Mouse (Mus musculus): Measurements from ENCODE around the gene Mmgt2. TPM values are rescaled to one million over a fixed set of nuclear protein-coding genes. Genes with fewer than 3 reads are reported as not detected.
A peak's percentile ranks its signal among the peaks of the same experiment; 100 is the strongest.

The Mmgt2 gene
- polyA plus RNA-seq, 1 experiment from 2014 or later = 61.9 TPM

DNA sequence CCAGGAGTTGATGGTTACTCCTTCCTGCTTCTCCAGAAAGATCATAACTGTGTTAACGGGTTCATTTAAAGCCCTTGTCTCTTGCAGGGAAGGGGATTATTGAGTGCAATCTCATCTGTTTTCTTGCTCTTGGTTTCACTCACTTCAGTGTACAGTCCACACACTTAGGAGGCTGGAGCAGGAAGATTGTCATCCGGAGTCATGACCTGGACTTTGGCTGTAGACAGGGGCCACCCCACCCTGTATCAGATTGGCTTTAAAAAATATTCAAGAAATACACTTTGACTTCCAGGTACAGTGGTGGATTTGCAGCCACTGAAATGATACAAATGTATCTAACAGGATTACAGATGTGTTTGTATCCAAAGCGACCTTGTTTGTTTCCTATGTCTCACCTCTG, 43.1 kb downstream of the Mmgt2 start:
- H3K4me1 ChIP-seq = no peaks in the 10 kb centered on the region
- H3K27me3 ChIP-seq = no peaks in the 10 kb centered on the region
- H3K9ac ChIP-seq = no peak overlapping the region
- no peaks in the 10 kb centered on the region for H3K36me3 ChIP-seq
- no peak overlapping the region for H3K4me3 ChIP-seq
- no peak for ATAC-seq (ENCODE audit: insufficient number of reproducible peaks, low FRiP score, low TSS enrichment, low read depth)
- no peak overlapping the region for H3K27ac ChIP-seq
- H3K9me3 ChIP-seq = no peaks in the 10 kb centered on the region
- WGBS = 82% methylated on average over 3 of the region's 3 CpGs
- H3K4me2 ChIP-seq = no peak overlapping the region

DNA sequence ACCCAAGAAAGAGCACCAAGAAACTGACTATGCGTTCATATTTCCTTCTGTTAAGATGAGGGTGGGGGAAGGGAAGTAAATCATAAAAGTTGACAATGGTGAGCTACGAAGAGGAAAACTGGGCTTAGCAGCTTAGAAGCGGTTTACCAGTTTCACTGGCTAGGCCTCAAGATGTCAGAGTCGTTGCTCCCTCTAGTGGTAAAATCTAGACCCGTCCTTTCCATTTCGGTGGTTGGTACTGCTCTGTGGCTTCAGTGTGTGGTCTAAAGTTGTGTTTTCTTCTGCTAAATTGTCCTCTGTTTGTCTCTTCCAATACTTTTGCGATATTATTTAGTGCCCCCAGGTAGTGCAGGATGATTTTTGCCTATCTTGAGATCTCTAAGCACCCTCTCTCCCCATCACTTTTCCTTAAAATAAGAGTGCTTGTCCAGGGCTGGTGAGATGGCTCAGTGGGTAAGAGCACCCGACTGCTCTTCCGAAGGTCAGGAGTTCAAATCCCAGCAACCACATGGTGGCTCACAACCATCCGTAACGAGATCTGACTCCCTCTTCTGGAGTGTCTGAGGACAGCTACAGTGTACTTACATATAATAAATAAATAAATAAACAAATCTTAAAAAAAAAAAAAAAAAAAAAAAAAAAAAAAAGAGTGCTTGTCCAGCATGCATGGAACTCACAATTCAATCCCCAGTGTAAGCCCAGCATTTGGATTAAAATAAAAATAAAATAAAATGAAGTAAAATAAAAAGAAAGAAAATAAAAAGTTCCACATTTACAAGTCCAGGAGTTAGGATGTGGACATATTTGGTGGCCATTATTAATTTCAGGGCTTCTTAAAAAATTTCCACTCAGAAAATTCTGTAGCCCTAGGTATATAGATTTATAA, 45.1 kb downstream of the Mmgt2 start:
- 21% methylated on average over 11 of the region's 11 CpGs for WGBS
- ATAC-seq (ENCODE audit: insufficient number of reproducible peaks, low FRiP score, low TSS enrichment, low read depth) = 0 out of 2 replicates have a peak, but pooled peaks have one; percentile 61
- H3K4me3 ChIP-seq = no peak overlapping the region

DNA sequence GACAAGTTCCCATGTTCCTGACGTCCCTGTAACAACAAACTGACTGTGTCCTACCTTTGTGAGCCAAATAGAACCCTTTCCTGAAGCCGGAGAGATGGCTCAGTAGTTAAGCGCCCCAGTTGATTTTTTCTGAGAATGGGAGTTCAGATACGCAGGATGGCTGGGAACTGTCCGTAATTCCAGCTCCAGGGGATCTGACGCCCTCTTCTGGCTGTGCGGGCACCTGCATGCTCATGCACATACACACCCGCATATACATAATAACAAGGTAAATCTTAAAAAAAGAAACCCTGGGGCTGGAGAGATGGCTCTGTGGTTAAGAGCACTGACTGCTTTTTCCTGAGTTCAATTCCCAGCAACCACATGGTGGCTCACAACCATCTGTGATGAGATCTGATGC, 46.7 kb downstream of the Mmgt2 start:
- Histone ChIP-seq H3K27me3 (no peaks in the 10 kb centered on the region), H3K27ac (no peak overlapping the region), H3K4me3 (no peak overlapping the region), H3K36me3 (no peaks in the 10 kb centered on the region), H3K4me2 (no peak overlapping the region), H3K9me3 (no peaks in the 10 kb centered on the region), H3K4me1 (no peaks in the 10 kb centered on the region), H3K9ac (no peak overlapping the region)
- WGBS = 92% methylated on average over 8 of the region's 8 CpGs
- no peak for ATAC-seq (ENCODE audit: insufficient number of reproducible peaks, low FRiP score, low TSS enrichment, low read depth)

More for the DNA sequence above, 45.1 kb downstream of the Mmgt2 start:
- no peaks in the 10 kb centered on the region for H3K36me3 ChIP-seq
- no peak overlapping the region for H3K27ac ChIP-seq
- H3K4me2 ChIP-seq = no peak overlapping the region
- H3K9ac ChIP-seq = no peak overlapping the region
- no peaks in the 10 kb centered on the region for H3K4me1 ChIP-seq
- no peaks in the 10 kb centered on the region for H3K9me3 ChIP-seq
- H3K27me3 ChIP-seq = no peaks in the 10 kb centered on the region

DNA sequence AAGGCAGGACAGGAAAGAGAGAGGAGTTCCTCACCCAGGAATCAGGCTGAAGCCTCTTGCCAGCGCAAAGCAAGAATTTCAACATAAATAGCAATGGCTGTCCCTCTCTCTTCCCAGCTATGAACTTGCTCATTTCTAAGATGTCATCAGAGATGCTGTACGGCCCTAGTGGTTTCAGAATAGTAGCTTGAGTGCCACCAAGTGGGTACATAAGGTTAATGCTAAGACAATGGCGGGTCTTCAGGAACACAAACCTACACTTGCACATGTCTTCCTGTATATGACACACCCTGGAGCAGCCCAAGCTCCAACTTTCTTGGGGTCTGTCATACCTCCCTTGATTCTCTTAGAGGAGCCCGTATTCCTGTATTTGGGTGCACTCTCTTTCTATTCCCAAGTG, 51.3 kb downstream of the Mmgt2 start:
- Histone ChIP-seq H3K4me2 (no peak overlapping the region), H3K27ac (no peak overlapping the region), H3K36me3 (no peaks in the 10 kb centered on the region), H3K4me1 (no peaks in the 10 kb centered on the region), H3K27me3 (no peaks in the 10 kb centered on the region), H3K9ac (no peak overlapping the region), H3K9me3 (no peaks in the 10 kb centered on the region), H3K4me3 (no peak overlapping the region)
- ATAC-seq (ENCODE audit: insufficient number of reproducible peaks, low FRiP score, low TSS enrichment, low read depth) = no peak
- WGBS = 66% methylated on average over 4 of the region's 4 CpGs

DNA sequence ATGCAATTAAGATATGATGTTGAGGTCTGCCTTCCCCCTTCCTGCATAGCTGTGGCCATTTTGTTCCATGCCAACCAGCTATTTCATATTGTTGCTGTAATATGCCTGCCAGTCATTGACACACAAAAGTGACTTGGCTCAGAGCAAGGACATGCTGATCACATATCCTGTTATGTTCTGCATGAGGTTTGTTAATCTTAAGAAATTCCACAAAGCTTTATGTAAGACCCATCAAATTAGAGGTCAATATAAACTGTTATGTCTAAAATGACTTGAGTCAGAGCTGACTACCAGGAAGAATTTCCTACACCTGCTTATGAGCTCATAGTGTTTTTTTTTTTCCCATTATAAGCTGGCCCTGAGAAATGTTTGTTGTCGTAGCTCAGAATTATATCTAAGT, 52.8 kb downstream of the Mmgt2 start:
- ATAC-seq (ENCODE audit: insufficient number of reproducible peaks, low FRiP score, low TSS enrichment, low read depth) = no peak
- Histone ChIP-seq H3K9me3 (no peaks in the 10 kb centered on the region), H3K4me3 (no peak overlapping the region), H3K4me1 (no peaks in the 10 kb centered on the region), H3K4me2 (no peak overlapping the region), H3K27ac (no peak overlapping the region), H3K36me3 (no peaks in the 10 kb centered on the region), H3K9ac (no peak overlapping the region), H3K27me3 (no peaks in the 10 kb centered on the region)
- 80% methylated on average over 1 of the region's 1 CpGs for WGBS

DNA sequence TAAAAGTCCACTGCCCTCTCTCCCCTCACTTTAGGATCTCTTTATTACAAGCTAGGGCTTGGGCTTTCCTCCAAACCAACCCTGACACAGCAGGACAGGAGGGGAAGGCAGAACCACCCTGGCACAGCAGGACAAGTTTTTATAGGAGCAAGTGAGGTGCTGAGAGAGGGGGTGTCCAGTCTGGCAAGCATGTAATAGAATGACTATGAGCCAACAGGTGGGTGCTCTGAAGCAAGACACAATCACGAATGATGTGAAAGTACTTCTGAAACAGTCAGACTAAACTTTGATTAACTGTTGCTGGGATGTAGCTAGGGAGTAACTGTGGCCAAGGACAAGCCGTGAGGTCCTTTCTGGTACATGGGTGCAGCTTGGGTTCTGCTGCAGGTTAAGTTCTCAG, 57.7 kb downstream of the Mmgt2 start:
- H3K4me1 ChIP-seq = 0 out of 2 replicates have a peak, but pooled peaks cover 3% of the 10 kb centered on the region
- no peaks in the 10 kb centered on the region for H3K36me3 ChIP-seq
- H3K27ac ChIP-seq = no peak overlapping the region
- no peak overlapping the region for H3K4me3 ChIP-seq
- no peaks in the 10 kb centered on the region for H3K9me3 ChIP-seq
- no peak overlapping the region for H3K9ac ChIP-seq
- H3K4me2 ChIP-seq = no peak overlapping the region
- WGBS = 85% methylated on average over 2 of the region's 2 CpGs
- no peaks in the 10 kb centered on the region for H3K27me3 ChIP-seq
- no peak for ATAC-seq (ENCODE audit: insufficient number of reproducible peaks, low FRiP score, low TSS enrichment, low read depth)

DNA sequence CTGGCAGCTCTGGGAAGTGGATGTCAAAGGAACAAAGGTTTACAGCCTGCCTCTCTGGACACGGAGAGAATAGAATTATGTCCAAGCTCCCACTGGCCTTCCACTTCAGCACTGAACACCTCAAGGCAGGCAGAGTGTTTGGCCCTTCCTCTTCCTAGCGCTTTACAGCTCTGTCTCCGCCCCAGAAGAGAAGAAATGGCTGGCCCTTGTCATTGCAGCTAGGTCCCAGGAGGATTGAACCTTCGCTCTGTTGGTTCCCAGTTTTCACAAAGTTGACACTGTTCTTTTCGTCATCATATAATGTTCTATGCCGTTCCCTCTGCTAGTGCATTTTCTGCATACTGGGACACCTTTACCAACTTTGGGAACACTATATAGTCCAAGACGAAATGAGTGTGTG, 59.8 kb downstream of the Mmgt2 start:
- 75% methylated on average over 7 of the region's 7 CpGs for WGBS
- Histone ChIP-seq H3K4me2 (no peak overlapping the region), H3K9me3 (no peaks in the 10 kb centered on the region), H3K4me1 (0 out of 2 replicates have a peak, but pooled peaks cover 3% of the 10 kb centered on the region), H3K9ac (no peak overlapping the region), H3K27me3 (no peaks in the 10 kb centered on the region), H3K36me3 (peaks cover 13% of the 10 kb centered on the region), H3K4me3 (no peak overlapping the region), H3K27ac (no peak overlapping the region)
- no peak for ATAC-seq (ENCODE audit: insufficient number of reproducible peaks, low FRiP score, low TSS enrichment, low read depth)

DNA sequence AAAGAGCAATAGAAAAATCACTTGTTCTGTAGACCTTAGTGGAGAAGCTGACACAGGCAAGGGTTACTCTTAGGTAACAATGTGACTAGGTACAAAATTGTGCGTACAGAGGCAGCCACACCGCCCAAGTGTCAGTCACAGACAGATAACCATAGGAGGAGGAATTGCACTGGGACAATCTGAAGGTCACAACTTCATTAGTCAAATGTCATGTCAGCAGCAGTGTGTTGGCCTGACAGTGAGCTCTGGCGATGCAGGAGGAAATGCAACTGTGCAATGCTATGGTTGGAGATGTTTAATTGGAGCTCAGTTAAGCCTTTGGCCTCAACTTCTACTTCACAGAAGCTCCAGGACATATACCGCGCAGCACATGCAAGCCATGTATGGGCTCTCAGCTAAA, 62.2 kb downstream of the Mmgt2 start:
- WGBS = 91% methylated on average over 5 of the region's 5 CpGs
- Histone ChIP-seq H3K27ac (no peak overlapping the region), H3K9me3 (no peaks in the 10 kb centered on the region), H3K4me1 (0 out of 2 replicates have a peak, but pooled peaks cover 3% of the 10 kb centered on the region), H3K4me2 (no peak overlapping the region), H3K4me3 (no peak overlapping the region), H3K9ac (no peak overlapping the region), H3K36me3 (peaks cover 33% of the 10 kb centered on the region), H3K27me3 (no peaks in the 10 kb centered on the region)
- no peak for ATAC-seq (ENCODE audit: insufficient number of reproducible peaks, low FRiP score, low TSS enrichment, low read depth)

Other genes starting within 250 kb of the Mmgt2 start
- 7.3 and 7.7 TPM in 2 replicates for gene Pigl, start 190.2 kb upstream of the Mmgt2 start, polyA plus RNA-seq (2015; fragmentation: Nextera tagmentation; extraction: Ambion mirVana)
- gene Ncor1, start 190.1 kb upstream of the Mmgt2 start, polyA plus RNA-seq (2015; fragmentation: Nextera tagmentation; extraction: Ambion mirVana) = 127 and 148 TPM in 2 replicates
- gene Cenpv, start 109.4 kb upstream of the Mmgt2 start, polyA plus RNA-seq (2015; fragmentation: Nextera tagmentation; extraction: Ambion mirVana) = 14.2 and 15.9 TPM in 2 replicates
- gene Ubb, start 97.5 kb upstream of the Mmgt2 start, polyA plus RNA-seq (2015; fragmentation: Nextera tagmentation; extraction: Ambion mirVana) = 3,280 and 3,478 TPM in 2 replicates
- 4.1 and 5.1 TPM in 2 replicates for gene Trpv2, start 74.2 kb upstream of the Mmgt2 start, polyA plus RNA-seq (2015; fragmentation: Nextera tagmentation; extraction: Ambion mirVana)
- gene Lrrc75a, start 141 bp upstream of the Mmgt2 start, polyA plus RNA-seq (2015; fragmentation: Nextera tagmentation; extraction: Ambion mirVana) = 13.1 and 14.5 TPM in 2 replicates
- gene Zfp287, start 83.2 kb downstream of the Mmgt2 start, polyA plus RNA-seq (2015; fragmentation: Nextera tagmentation; extraction: Ambion mirVana) = 8.4 and 8.8 TPM in 2 replicates
- not detected in 2 replicates for gene Gm10428, start 104.4 kb downstream of the Mmgt2 start, polyA plus RNA-seq (2015; fragmentation: Nextera tagmentation; extraction: Ambion mirVana)
- 21.8 and 22.3 TPM in 2 replicates for gene Zfp286, start 140.8 kb downstream of the Mmgt2 start, polyA plus RNA-seq (2015; fragmentation: Nextera tagmentation; extraction: Ambion mirVana)
- gene Trim16, start 171.6 kb downstream of the Mmgt2 start, polyA plus RNA-seq (2015; fragmentation: Nextera tagmentation; extraction: Ambion mirVana) = 24.6 and 26.1 TPM in 2 replicates
- gene Fbxw10, start 198.4 kb downstream of the Mmgt2 start, polyA plus RNA-seq (2015; fragmentation: Nextera tagmentation; extraction: Ambion mirVana) = 0.20 and 0.65 TPM in 2 replicates
- gene Tvp23b, start 230.8 kb downstream of the Mmgt2 start, polyA plus RNA-seq (2015; fragmentation: Nextera tagmentation; extraction: Ambion mirVana) = 82.1 and 85.3 TPM in 2 replicates

Measured in limb, embryonic 15.5 days (tissue).